Mouse (Mus musculus) embryonic stem cell, embryonic (primary cell): ENCODE data around the gene Rin3.

Experiments used
- CTCF ChIA-PET, 4 experiments: fragments of 300-600 bp in 2 of 4; fragments of 350-600 bp in 2 of 4; sonication (Branson Sonifier 250); formaldehyde crosslinking; loops; one replicate each; lab custom pipeline; 2022; ENCODE audit warnings: inconsistent platforms in 2 of 4; lab: Charles Lee
- POLR2A ChIA-PET, 4 experiments: fragments of 300-600 bp in 2 of 4; fragments of 350-600 bp in 2 of 4; sonication (Branson Sonifier 250); formaldehyde crosslinking; loops; one replicate each; lab custom pipeline; 2022; ENCODE audit warnings: antibody characterized with exemption in 4 of 4, inconsistent platforms in 1 of 4; lab: Charles Lee

The Rin3 gene

DNA sequence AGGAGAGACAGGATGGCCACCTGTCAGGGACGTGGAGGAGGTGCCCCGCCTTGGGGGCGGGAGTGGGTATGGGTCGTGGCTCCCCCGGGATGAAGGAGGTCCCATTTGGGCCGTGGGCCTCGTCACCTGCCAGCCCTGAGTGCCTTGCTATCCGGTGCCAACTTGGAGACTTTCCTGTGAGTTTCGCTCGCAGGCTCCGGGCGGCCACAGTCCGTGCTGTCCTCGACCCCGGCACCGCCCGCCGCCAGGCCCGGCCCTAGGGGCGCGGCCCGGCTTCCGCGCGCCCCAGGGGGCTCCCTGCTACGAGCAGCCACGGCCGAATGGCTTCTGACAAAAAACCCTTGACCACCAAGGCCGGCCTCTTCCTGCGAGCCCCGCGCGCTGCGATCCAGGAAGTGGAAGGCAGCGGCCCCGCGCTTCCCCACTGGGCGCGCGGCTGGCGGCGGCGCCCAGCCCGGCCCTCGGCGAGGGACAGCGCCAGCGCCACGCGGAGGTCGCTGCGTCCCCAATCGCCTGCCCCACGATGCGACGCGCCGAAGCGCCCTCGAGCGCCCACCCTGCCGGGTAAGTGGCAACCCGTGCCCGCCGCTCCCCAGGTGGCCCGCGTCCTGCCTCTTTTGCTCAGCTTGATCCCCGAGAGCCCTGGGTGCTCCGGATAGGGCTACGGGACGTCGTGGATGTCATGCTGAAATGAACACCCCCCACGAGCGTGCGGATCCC, at the start of gene Rin3:
Gene Rin3 (plus strand): TSS at position 286 of the 720 bp plus-strand sequence.
- POLR2A ChIA-PET, result interaction anchor here in 1 of 4 experiments (0.5 kb wide), 1 partner anchor 58 kb away, joined by 3 read pairs; no protein-coding TSS in a partner anchor
- CTCF ChIA-PET, result no interaction called here

DNA sequence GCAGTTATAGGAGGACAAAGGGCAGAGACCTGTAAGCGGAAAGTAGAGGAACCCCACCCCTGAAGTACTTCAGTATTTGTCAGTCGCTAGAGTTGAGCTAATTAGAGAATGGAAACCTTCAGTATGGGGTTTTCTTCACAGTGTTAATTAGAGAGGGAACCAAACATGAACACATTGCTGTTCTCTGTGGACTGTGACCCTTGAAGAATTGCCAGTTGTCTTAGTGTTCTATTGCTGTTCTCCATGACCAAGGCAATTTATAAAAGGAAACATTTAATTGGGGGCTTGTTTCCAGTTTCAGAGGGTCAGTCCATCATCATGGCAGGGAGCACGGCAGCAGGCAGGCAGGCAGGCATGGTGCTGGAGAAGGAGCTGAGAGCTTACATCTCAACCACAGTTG, 47.3 kb upstream of the Rin3 start:
- CTCF ChIA-PET, result interaction anchor here in 3 of 4 experiments (0.6 to 1.2 kb wide), 3 partner anchors 120 to 226 kb away, joined by 3 to 4 read pairs (median 3); no protein-coding TSS in a partner anchor

GRCm38 (mm10) chr12:102236317-102236716, 46.5 kb upstream of the Rin3 start:
- POLR2A ChIA-PET, result no interaction called here
- CTCF ChIA-PET, result interaction anchor here in 2 of 4 experiments (0.6 to 1.2 kb wide), 2 partner anchors 151 to 225 kb away, joined by 3 to 4 read pairs; no protein-coding TSS in a partner anchor

More for the DNA sequence above, 47.3 kb upstream of the Rin3 start:
- POLR2A ChIA-PET, result no interaction called here

GRCm38 (mm10) chr12:102242076-102242722, 40.6 kb upstream of the Rin3 start:
- ChIA-PET POLR2A (no interaction called here), CTCF (interaction anchor here in 2 of 4 experiments (0.7 to 1.6 kb wide), 3 partner anchors 104 to 145 kb away, joined by 3 read pairs; no protein-coding TSS in a partner anchor)

DNA sequence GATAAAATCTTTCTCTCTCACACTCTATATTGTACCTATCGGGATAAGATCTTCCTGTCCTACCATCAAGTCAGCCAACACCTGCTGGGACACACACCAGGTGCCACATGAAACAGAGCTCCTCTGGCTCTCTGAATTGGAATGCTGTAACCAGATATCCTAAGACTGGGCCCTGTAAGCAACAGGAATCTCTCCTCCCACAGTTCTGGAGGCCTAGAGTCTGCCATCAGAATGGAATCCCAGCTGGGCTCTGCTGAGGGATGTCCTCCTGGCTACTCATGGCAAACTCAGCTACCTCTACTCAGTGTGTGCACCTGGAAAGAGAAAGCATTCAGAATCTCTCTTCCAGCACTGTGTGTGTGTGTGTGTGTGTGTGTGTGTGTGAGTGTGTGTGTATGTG, 38.9 kb upstream of the Rin3 start:
- ChIA-PET POLR2A (no interaction called here), CTCF (no interaction called here)

DNA sequence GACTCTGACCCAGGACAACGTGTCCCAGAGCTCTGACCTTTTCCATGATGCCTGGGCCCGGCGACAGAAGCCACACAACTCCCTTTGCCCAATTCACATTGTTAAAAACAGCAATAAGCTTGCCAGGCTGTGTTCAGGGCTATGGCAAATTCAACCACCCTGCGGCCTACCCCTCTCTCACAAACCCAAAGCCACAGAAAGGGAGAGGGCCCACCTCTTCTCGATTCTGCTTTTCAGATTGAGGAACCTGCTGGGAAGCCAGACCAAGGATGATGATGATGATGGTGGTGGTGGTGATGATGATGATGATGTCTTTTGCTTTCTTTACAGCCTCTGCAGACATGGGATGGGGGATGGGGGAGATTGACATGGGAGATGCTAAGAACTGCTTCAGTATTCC, 36.6 kb upstream of the Rin3 start:
- CTCF ChIA-PET, result no interaction called here
- POLR2A ChIA-PET, result no interaction called here

DNA sequence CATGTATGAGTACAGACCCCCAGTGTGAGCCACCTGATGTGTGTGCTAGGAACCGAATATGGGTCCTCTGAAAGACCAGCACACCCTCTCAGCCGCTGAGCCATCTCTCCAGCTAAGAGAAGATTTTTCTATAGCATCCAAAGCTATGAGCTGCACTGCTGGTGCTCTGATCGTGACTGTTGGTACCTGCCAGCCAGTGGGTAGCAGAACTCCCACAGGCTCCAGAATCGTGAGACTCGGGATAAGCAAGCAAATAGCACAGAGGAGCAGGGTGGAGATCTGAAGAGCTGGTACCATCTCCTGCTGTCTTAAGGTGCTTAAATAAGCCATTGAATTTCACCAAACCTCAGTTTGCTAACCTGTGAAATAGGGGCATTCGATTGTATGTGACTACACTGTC, 34.7 kb upstream of the Rin3 start:
- CTCF ChIA-PET, result no interaction called here
- POLR2A ChIA-PET, result no interaction called here

GRCm38 (mm10) chr12:102250316-102250715, 32.5 kb upstream of the Rin3 start:
- POLR2A ChIA-PET, result interaction anchor here in 1 of 4 experiments (0.7 kb wide), 1 partner anchor 90 kb away, joined by 3 read pairs; no protein-coding TSS in a partner anchor
- CTCF ChIA-PET, result interaction anchor here in 1 of 4 experiments (0.7 kb wide), 1 partner anchor 1104 kb away, joined by 3 read pairs; no protein-coding TSS in a partner anchor

DNA sequence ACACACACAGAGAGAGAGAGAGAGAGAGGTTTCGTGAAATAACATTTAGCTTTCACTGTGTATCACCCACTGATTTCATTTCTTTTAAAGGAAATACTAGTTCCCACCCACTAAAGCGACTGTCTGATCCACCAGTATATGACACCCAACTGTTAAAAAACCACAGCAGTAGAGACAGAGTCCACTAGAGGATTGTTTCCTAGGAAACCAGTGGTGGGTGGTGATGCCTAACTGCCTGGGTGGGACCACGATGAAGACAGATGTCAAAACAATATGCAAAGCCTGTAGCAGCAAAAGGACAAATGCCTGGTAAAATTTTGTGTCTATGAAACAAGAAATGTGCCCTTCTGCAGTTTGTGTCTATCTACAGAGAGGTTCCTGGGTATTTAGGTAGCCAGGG, 31.8 kb upstream of the Rin3 start:
- ChIA-PET POLR2A (no interaction called here), CTCF (no interaction called here)

DNA sequence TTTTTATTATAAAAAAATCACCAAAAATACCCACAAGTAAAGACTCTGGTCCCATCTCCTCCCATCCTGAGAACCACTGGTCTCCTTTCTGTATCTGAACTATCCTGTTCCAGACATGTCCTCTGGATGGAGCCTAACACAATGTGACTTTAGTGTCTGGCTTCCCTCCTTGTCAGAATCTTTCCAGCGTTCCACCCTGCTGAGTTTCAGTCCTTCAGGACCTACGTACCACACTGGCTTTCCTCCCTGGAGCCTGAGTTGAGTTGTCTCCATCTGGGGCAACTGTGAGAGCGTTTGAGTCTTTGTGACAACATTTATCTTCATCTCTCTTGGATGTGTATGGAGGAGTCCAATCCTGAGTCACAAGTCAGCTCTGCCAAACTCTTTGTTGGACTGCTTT, 30.9 kb upstream of the Rin3 start:
- CTCF ChIA-PET, result interaction anchor here in 2 of 4 experiments (0.6 to 0.9 kb wide), 2 partner anchors 102 to 103 kb away, joined by 3 to 7 read pairs; no protein-coding TSS in a partner anchor
- POLR2A ChIA-PET, result interaction anchor here in 1 of 4 experiments (0.6 kb wide), 1 partner anchor 11 kb away, joined by 3 read pairs; no protein-coding TSS in a partner anchor

DNA sequence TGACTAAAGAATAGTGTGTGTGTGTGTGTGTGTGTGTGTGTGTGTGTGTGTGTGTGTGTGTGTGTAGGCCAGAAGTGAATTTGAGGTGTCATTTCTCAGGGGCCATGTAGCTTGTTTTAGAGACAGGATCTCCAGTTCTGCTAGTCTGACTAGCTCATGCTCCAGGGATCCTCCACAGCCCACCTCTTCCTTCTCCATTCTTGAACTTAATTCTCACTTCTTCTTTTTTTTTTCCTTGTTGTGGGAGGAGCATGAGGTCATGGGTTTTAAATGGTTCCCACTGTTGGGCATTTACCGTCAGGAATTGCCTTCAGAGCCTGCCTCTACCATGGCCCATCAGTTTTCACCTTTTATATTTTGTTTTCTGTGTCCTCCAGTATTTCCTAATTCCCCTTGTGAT, 30.3 kb upstream of the Rin3 start:
- ChIA-PET CTCF (interaction anchor here in 2 of 4 experiments (0.6 to 0.9 kb wide), 2 partner anchors 102 to 104 kb away, joined by 3 to 7 read pairs; no protein-coding TSS in a partner anchor), POLR2A (interaction anchor here in 2 of 4 experiments (0.6 kb wide), 2 partner anchors 12 to 309 kb away, joined by 3 read pairs; no protein-coding TSS in a partner anchor)

DNA sequence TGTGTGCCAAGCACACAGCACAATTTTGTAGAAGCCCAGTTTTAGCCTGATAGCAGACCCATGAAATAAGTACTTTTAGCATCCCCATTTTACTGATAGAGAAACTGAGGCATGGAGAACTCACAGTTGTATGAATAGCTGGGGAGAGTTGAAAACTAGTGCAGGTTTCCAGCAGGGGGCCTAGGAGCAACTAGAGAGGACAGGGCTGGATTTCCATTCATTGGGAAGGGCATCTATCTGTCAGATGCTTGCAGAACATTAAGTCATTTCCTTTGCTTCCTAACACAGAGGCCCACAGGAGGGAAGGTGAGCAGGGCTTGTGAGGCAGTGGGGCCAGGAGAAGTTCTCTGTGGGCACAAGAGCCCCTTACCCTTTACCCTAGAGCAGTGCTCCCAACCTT, 27.8 kb upstream of the Rin3 start:
- POLR2A ChIA-PET, result interaction anchor here in 1 of 4 experiments (0.8 kb wide), 1 partner anchor 37 kb away, joined by 3 read pairs; no protein-coding TSS in a partner anchor
- CTCF ChIA-PET, result no interaction called here

DNA sequence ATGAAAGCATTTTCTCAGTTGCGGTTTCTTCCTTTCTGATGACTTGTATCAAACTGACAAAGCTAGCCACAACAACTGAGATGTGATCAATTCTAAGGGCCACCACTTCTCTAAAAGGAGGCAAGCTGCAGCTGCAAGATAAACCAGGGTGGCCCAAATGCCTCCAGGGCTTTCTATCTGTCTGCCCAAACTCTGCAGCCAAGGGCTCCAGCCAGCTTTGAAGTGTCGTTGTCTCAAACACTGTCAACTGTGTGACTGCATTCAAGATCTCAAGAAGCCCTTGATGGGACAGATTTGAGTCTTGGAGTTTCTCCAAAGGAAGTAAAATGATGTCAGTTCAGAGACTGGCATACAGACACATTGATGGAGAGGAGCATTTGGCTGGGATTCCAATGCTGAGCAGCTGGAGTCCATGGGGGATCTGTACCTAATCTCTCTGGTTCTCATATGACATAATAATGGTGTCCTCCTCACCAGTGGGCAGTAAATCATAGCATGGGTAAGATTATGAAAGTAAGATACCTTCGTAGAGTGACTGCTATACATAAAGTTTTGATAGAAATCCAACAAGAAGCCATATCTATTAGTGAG, 24.2 kb upstream of the Rin3 start:
- ChIA-PET CTCF (interaction anchor here in 1 of 4 experiments (0.6 kb wide), 1 partner anchor 87 kb away, joined by 11 read pairs; no protein-coding TSS in a partner anchor), POLR2A (no interaction called here)

DNA sequence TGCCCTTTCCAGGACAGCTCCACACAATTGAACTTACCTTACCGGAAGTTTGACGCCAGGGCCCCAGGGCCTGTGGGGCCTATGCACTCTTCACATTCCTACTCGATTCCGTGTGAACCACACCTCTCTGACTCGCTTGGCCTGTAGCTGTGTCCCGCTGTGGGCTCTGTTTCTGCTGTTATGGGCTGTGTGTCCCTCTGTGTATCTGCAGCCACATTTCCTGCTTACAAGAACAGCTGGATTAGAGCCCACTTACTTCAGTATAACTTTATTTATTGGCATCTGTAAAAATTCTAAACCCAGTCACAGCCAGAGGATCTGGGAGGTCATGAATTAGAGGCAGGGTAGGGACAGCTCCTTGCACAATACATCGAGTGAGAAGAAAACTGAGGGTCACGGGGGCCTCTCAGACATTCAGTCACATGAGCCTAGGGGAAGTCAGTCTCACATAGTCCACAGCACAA, 20.9 kb upstream of the Rin3 start:
- POLR2A ChIA-PET, result interaction anchor here in 1 of 4 experiments (1.3 kb wide), 1 partner anchor 304 kb away, joined by 7 read pairs; the partner anchor contains the start of gene Atxn3
- CTCF ChIA-PET, result no interaction called here

DNA sequence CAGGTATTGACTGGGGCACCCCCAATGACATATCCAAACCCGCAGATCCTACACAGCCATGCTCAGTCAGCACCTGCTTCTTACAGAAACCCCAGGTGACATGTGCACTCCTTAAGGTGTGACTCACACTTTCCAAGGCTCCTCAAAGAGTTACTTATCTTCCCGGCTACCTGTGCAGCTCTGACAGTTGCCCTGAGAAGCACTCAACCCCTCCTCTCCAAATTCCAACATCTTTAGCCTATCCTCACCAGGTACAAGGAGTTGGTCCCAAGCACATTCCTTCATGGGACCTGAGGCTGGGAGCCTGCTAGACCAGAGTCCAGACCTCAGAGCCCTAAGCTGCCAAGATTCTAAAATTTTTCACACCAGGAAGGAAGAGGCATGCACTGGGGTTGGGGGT, 20.0 kb upstream of the Rin3 start:
- POLR2A ChIA-PET, result no interaction called here

GRCm38 (mm10) chr12:102263249-102263648, 19.6 kb upstream of the Rin3 start:
- POLR2A ChIA-PET, result no interaction called here
- CTCF ChIA-PET, result no interaction called here

More for the DNA sequence above, 20.0 kb upstream of the Rin3 start:
- CTCF ChIA-PET, result no interaction called here

GRCm38 (mm10) chr12:102266433-102266832, 16.4 kb upstream of the Rin3 start:
- CTCF ChIA-PET, result no interaction called here
- POLR2A ChIA-PET, result interaction anchor here in 1 of 4 experiments (0.6 kb wide), 1 partner anchor 32 kb away, joined by 3 read pairs; no protein-coding TSS in a partner anchor

GRCm38 (mm10) chr12:102269144-102269543, 13.7 kb upstream of the Rin3 start:
- ChIA-PET POLR2A (no interaction called here), CTCF (no interaction called here)

GRCm38 (mm10) chr12:102270776-102271405, 12.0 kb upstream of the Rin3 start:
- CTCF ChIA-PET, result no interaction called here
- POLR2A ChIA-PET, result no interaction called here
